Mouse (Mus musculus) CD4-positive, CD25-positive, alpha-beta regulatory T cell, adult 9 weeks (primary cell): ENCODE data around the gene Gm11027. TPM values are rescaled to one million over a fixed set of nuclear protein-coding genes. Genes with fewer than 3 reads are reported as not detected.

ENCODE experiments used
- polyA plus RNA-seq: library from polyadenylated mRNA; unstranded; fragments of 100-300 nt; shearing (Covaris generic); gene quantifications from one replicate; pipeline ENCODE4 v1.2.1, GENCODE M21; 2017

The Gm11027 gene
- polyA plus RNA-seq = not detected

GRCm38 (mm10) chr12:116275086-116275485 lies at the start of gene Gm11027:
Gene Gm11027 (plus strand): TSS chr12:116275386.

GRCm38 (mm10) chr12:116262555-116263341 lies 12.4 kb upstream of the Gm11027 start, which contains the start of gene Wdr60:
Gene Wdr60 (minus strand): TSS chr12:116263022.

DNA sequence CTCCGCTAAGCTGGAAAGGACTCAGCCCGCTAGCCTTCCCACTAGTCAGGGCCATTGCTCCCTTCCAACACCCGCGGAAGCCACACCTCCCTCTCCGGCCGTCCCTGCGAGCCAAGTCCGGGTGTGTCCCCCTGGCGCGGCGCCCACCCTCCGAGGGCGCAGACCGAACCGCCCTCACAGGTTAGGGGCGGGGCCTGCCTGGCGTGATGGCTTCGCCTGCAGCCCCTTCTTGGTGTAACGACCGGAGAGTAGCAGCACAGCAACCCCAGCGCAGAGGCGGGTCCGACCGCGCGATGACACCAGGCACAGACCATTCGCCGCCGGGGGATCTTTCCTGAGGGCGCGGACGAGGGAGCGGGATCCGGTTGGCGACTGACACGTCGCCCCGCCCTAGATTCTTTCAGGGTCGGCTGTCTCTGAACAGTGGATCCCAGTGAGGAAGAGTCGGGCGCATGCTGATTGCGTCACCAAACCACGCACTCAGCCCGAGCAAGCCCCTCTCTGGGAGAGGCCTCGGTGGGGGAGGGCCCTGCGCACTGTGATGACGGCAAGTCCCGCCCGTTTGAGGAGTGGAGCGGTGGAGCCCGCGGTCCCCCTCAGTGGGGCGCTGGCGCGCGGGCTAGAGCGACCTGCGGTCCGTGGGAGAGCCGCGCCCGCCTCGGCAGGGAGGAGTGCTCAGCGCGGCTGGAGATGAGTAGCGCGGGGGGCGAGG lies 5.6 kb downstream of the Gm11027 start, which contains the start of gene Esyt2:
TSS of gene Esyt2 (plus strand) at position 544 of the 712 bp plus-strand sequence.

Other genes with a start within 250 kb of the Gm11027 start
- 54.7 TPM for gene Zfp386, start 227.7 kb upstream of the Gm11027 start, polyA plus RNA-seq
- 0.82 TPM for gene Vipr2, start 197.7 kb upstream of the Gm11027 start, polyA plus RNA-seq
- 2.9 TPM for gene Wdr60, start 12.4 kb upstream of the Gm11027 start, polyA plus RNA-seq
- 32.7 TPM for gene Esyt2, start 5.8 kb downstream of the Gm11027 start, polyA plus RNA-seq
- 6.6 TPM for gene Ncapg2, start 130.0 kb downstream of the Gm11027 start, polyA plus RNA-seq
- gene Ptprn2, start 210.3 kb downstream of the Gm11027 start, polyA plus RNA-seq = not detected